Comparison of ENCODE assay signal across 12 mouse cellular contexts in the genomic region with DNA sequence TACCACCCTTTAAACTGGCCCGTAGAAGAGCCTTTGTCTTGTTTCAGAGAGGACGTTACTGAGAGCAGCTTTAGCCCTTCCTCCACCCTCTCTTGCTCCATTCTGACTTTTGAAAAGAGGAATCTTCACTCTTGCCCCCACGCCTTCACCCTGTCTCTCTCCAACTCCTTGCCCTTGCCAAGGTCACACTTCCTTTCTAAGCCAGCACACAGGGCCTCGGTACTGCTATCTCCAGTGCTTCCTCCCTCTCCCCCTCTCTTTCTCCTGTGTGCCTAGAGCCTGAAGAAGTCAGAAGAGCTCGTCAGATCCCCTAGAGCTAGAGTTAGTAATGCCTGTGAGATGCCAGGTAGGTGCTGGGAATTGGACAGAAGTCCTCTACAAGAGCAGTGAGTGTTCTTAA. TPM values are rescaled to one million over a fixed set of nuclear protein-coding genes. Genes with fewer than 3 reads are reported as not detected.
DNase-seq lines count a peak whose midpoint lies in the region; ATAC-seq lines count a peak whose summit lies in the region.
"Had no signal": no experiment of that assay in that cellular context is flagged by ENCODE, and none has a peak within 500 bp of the region (broad histone marks: within the 10 kb centered on the region; RNA-seq: fewer than 3 reads in every experiment).

No protein-coding gene starts in this region.

- no peak overlapping the region for H3K9ac ChIP-seq in hindbrain, embryonic 13.5 days
- H3K9ac ChIP-seq in hindbrain, embryonic 14.5 days, result no peak overlapping the region
- H3K9ac ChIP-seq in liver, embryonic 11.5 days (ENCODE audit: low read depth, low read length), result no peak overlapping the region

- no peak for ATAC-seq in hindbrain, embryonic 13.5 days (ENCODE audit: low FRiP score)
- no peak for ATAC-seq in hindbrain, embryonic 14.5 days (ENCODE audit: low FRiP score)
- no peak for ATAC-seq in liver, embryonic 11.5 days (replicated peaks; ENCODE audit: low FRiP score)
- ATAC-seq: forebrain, embryonic 13.5 days had no signal

- no peak overlapping the region for H3K27ac ChIP-seq in hindbrain, embryonic 13.5 days
- no peak overlapping the region for H3K27ac ChIP-seq in hindbrain, embryonic 14.5 days
- H3K27ac ChIP-seq in liver, embryonic 11.5 days (ENCODE audit: low read depth, low read length), result peak overlapping the region; percentile 38; the same call in 1 of the 2 replicates
- H3K27ac ChIP-seq: forebrain, embryonic 13.5 days had no signal

- no peak for DNase-seq in hindbrain, embryonic 14.5 days (ENCODE audit: low spot score)
- DNase-seq in spleen, postnatal 4 days (ENCODE audit: low spot score in 2 of 2), result peak; percentile 14 to 62
- no peak for DNase-seq in spleen, postnatal 36 days (ENCODE audit: low spot score in 2 of 2)
- DNase-seq in liver, embryonic 11.5 days (ENCODE audit: low spot score), result no peak
- DNase-seq in testis, postnatal 14 days (ENCODE audit: low spot score), result peak; percentile 56
- DNase-seq in cerebellum, adult 11 months, result no peak
- DNase-seq in retina, postnatal 1 day, result no peak
- DNase-seq: adrenal gland, adult 8-10 months; kidney, adult 11 months had no signal

- H3K4me1 ChIP-seq in hindbrain, embryonic 13.5 days (replicated peaks), result peaks cover 33% of the 10 kb centered on the region
- H3K4me1 ChIP-seq in hindbrain, embryonic 14.5 days (replicated peaks; ENCODE audit: control insufficient read depth, insufficient read depth, low read length), result peaks cover 27% of the 10 kb centered on the region
- H3K4me1 ChIP-seq in liver, embryonic 11.5 days (replicated peaks; ENCODE audit: control insufficient read depth, insufficient read depth, low read length), result peaks cover 20% of the 10 kb centered on the region

- no peaks in the 10 kb centered on the region for H3K9me3 ChIP-seq in hindbrain, embryonic 13.5 days
- H3K9me3 ChIP-seq in hindbrain, embryonic 14.5 days (ENCODE audit: control insufficient read depth, low read length), result no peaks in the 10 kb centered on the region
- H3K9me3 ChIP-seq in liver, embryonic 11.5 days (ENCODE audit: control insufficient read depth, low read length), result no peaks in the 10 kb centered on the region
- H3K9me3 ChIP-seq: forebrain, embryonic 13.5 days; lung, embryonic 15.5 days had no signal

- H3K27me3 ChIP-seq in hindbrain, embryonic 13.5 days, result 0 out of 2 replicates have a peak, but pooled peaks cover 7% of the 10 kb centered on the region
- H3K27me3 ChIP-seq in hindbrain, embryonic 14.5 days (ENCODE audit: control insufficient read depth, insufficient read depth, low read length), result no peaks in the 10 kb centered on the region
- H3K27me3 ChIP-seq in liver, embryonic 11.5 days (replicated peaks; ENCODE audit: control insufficient read depth, insufficient read depth, low read length), result no peaks in the 10 kb centered on the region
- H3K27me3 ChIP-seq: forebrain, embryonic 13.5 days; lung, embryonic 15.5 days had no signal

- H3K36me3 ChIP-seq in hindbrain, embryonic 13.5 days, result peaks cover 14% of the 10 kb centered on the region
- H3K36me3 ChIP-seq in hindbrain, embryonic 14.5 days (replicated peaks; ENCODE audit: control insufficient read depth, insufficient read depth), result peaks cover 16% of the 10 kb centered on the region
- peaks cover 14% of the 10 kb centered on the region; the same call in 1 of the 2 replicates for H3K36me3 ChIP-seq in liver, embryonic 11.5 days (ENCODE audit: control insufficient read depth, insufficient read depth, low read length)

- H3K4me3 ChIP-seq in hindbrain, embryonic 13.5 days, result 0 out of 2 replicates have a peak overlapping the region, but pooled peaks have one; percentile 98
- H3K4me3 ChIP-seq in hindbrain, embryonic 14.5 days (replicated peaks; ENCODE audit: low read length), result no peak overlapping the region
- peak overlapping the region; percentile 82; the same call in 1 of the 2 replicates for H3K4me3 ChIP-seq in liver, embryonic 11.5 days (ENCODE audit: low read depth, low read length)

- H3K4me2 ChIP-seq in hindbrain, embryonic 13.5 days, result peak overlapping the region; percentile 80; the same call in 1 of the 2 replicates
- H3K4me2 ChIP-seq in hindbrain, embryonic 14.5 days (replicated peaks), result no peak overlapping the region
- peak overlapping the region; percentile 76 for H3K4me2 ChIP-seq in liver, embryonic 11.5 days

- WGBS in hindbrain, embryonic 13.5 days, result 86% methylated on average over 5 of the region's 5 CpGs
- WGBS in hindbrain, embryonic 14.5 days, result 85% methylated on average over 5 of the region's 5 CpGs
- WGBS in liver, embryonic 11.5 days, result 59% methylated on average over 5 of the region's 5 CpGs

RNA-seq across cellular contexts. Expression of a gene that starts 1.2 kb away (rescaled TPM):
- 1,028 and 1,039 TPM in 2 replicates for polyA plus RNA-seq in hindbrain, embryonic 13.5 days (2015; fragmentation: Nextera tagmentation; extraction: Ambion mirVana)
- 1,495 and 1,569 TPM in 2 replicates for polyA plus RNA-seq in hindbrain, embryonic 14.5 days (2014; fragmentation: Nextera tagmentation; extraction: Ambion mirVana)
- 476 and 499 TPM in 2 replicates for polyA plus RNA-seq in liver, embryonic 11.5 days (2014; fragmentation: Nextera tagmentation; extraction: Ambion mirVana)

RNA-seq across cellular contexts. Expression of a gene that starts 7.2 kb away (rescaled TPM):
- polyA plus RNA-seq in hindbrain, embryonic 13.5 days (2015; fragmentation: Nextera tagmentation; extraction: Ambion mirVana), result 36.8 and 37.4 TPM in 2 replicates
- polyA plus RNA-seq in hindbrain, embryonic 14.5 days (2014; fragmentation: Nextera tagmentation; extraction: Ambion mirVana), result 29.1 and 30.6 TPM in 2 replicates
- polyA plus RNA-seq in liver, embryonic 11.5 days (2014; fragmentation: Nextera tagmentation; extraction: Ambion mirVana), result 30.5 and 35.2 TPM in 2 replicates

RNA-seq across cellular contexts. Expression of a gene that starts 20.0 kb away (rescaled TPM):
- 64.5 and 68.6 TPM in 2 replicates for polyA plus RNA-seq in hindbrain, embryonic 13.5 days (2015; fragmentation: Nextera tagmentation; extraction: Ambion mirVana)
- polyA plus RNA-seq in hindbrain, embryonic 14.5 days (2014; fragmentation: Nextera tagmentation; extraction: Ambion mirVana), result 71.3 and 75.1 TPM in 2 replicates
- 31.8 and 37.0 TPM in 2 replicates for polyA plus RNA-seq in liver, embryonic 11.5 days (2014; fragmentation: Nextera tagmentation; extraction: Ambion mirVana)

RNA-seq across cellular contexts. Expression of a gene that starts 34.6 kb away (rescaled TPM):
- 24.4 and 25.5 TPM in 2 replicates for polyA plus RNA-seq in hindbrain, embryonic 13.5 days (2015; fragmentation: Nextera tagmentation; extraction: Ambion mirVana)
- 27.1 and 27.6 TPM in 2 replicates for polyA plus RNA-seq in hindbrain, embryonic 14.5 days (2014; fragmentation: Nextera tagmentation; extraction: Ambion mirVana)
- 13.3 and 14.5 TPM in 2 replicates for polyA plus RNA-seq in liver, embryonic 11.5 days (2014; fragmentation: Nextera tagmentation; extraction: Ambion mirVana)

RNA-seq across cellular contexts. Expression of a gene that starts 38.6 kb away (rescaled TPM):
- 4.2 and 5.2 TPM in 2 replicates for polyA plus RNA-seq in hindbrain, embryonic 13.5 days (2015; fragmentation: Nextera tagmentation; extraction: Ambion mirVana)
- polyA plus RNA-seq in hindbrain, embryonic 14.5 days (2014; fragmentation: Nextera tagmentation; extraction: Ambion mirVana), result 3.9 and 5.0 TPM in 2 replicates
- 2.3 and 2.7 TPM in 2 replicates for polyA plus RNA-seq in liver, embryonic 11.5 days (2014; fragmentation: Nextera tagmentation; extraction: Ambion mirVana)

Comparison
In these comparisons a context has a peak if more than half of its experiments do, and no peak if none do; other contexts are left out.
1. DNase-seq: peak in spleen, postnatal 4 days (2 of 2) and testis, postnatal 14 days (single experiment); none in hindbrain, embryonic 14.5 days (single experiment), spleen, postnatal 36 days (0 of 2), liver, embryonic 11.5 days (single experiment), cerebellum, adult 11 months (single experiment) and retina, postnatal 1 day (single experiment).